Mouse (Mus musculus): ENCODE data around the gene Olfr372.
"Not testable (repeated sequence)": the region's sequence is repeated elsewhere in the genome, so short reads cannot be mapped to it uniquely, and the experiment has no call there.

The Olfr372 gene

DNA sequence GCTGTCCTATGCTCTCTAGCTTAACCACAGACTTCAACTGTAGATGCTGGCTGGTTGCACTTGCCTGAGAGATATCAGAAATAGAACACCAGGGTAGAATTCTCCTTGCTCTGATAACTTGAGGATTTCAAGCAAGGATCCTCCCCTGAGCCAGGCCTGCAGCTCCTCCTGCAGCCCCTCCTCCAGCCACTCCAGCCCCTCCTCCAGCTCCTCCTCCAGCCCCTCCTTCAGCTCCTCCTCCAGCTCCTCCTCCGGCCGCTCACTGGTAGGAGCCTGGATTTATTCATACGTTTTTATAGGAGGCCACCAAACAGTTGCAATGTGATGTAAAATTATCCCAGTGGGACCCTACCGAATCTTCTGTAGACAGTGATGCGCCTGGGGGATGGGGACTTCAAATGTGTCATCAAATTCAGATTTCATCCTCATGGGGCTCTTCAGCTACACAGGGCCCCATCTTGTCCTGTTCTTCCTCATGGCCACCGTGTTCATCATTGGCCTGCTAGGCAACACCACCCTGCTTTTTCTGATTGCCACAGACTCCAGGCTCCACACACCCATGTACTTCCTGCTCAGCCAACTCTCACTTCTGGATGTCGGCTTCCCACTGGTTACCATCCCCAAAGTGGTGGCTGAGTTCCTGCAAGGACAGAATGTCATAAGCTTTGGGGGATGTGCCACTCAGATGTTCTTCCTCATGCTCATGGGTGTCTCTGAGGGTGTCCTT lies 58.5 kb downstream of the Olfr372 start:
- not testable (repeated sequence) for DNase-seq (ENCODE audit: low read depth, low spot score)

DNA sequence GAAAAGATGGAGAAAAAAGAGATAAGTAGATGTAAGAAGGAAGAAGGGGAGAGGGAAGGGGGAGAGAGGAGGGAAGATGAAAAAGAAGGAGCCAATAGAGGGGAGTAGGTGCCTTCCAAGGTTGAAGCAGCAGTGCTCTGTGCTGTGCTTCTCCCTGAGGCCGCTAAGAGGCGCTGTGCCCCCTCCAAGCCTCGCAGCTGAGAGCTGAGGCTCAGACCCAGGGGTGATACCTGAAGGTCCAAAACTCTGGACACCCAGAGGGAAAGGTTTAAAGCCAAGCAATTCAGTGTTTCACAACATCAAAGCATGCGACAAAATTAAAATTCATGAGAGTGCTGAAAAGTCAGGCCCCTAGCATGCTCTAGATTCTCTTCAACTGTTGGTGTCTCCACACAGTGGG lies 64.1 kb downstream of the Olfr372 start:
- no peak for DNase-seq (ENCODE audit: low read depth, low spot score)

DNA sequence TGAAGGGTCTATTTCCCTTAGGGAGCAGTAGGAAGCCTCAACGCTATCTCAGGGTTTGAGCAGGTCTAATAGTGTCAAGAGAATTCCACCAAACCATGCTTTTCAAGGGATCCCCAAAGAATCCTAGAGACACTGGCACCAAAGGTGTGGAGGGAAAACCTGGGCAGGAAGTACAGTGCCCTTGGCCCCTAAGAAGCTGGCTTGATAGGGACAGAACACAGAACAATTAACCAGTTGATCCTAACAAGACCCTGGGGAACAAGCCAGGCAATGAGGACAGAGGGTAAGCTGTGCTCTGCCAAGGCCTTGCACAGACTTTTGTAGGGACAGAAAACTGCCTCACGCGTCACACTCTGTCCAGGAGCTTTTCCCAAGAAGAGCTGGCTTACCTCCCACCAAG lies 65.7 kb downstream of the Olfr372 start, which contains the start of gene Olfr374:
Gene Olfr374, plus strand, starts transcription at position 301 of the 400 bp plus-strand sequence.
- no peak for DNase-seq (ENCODE audit: low read depth, low spot score)

Measured in c-Kit-negative CD71-positive TER-119-positive erythroid progenitor cells, embryonic 14.5 days (primary cell).